Mouse (Mus musculus) liver, adult 2 months (tissue): ENCODE measurements around the gene Tmtc4.

Source experiments
- CTCF ChIP-seq: fragments of 200-500 bp; IDR thresholded peaks from 2 replicates; pipeline ENCODE4 v1.5.1; 2011; ENCODE audit warnings: low read depth, low read length, control low read depth
- POLR2A ChIP-seq: fragments of 200-500 bp; IDR thresholded peaks from 2 replicates; pipeline ENCODE4 v1.6.1; 2011; ENCODE audit warnings: low read length, control low read depth; ENCODE audit not compliant: insufficient read depth; ENCODE audit errors: extremely low read depth

DNA sequence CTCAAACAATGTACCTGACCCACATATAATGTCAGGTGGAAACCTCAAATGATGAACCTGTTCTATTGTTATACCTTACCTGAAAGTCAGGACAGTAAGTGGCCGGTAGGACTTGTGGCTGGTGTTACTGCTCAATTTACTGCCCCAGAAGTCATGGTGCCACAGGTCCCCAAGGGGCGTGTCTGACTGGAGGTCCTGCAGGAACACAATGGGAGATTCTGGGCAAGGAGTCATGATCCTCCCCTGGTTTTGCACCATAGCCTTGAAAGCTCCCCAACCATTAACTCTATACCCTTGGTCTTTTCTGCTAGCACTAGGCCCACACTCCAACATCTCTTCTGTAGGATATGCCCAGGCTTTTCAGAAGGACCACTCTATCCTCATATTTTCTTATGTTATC is 10.7 kb downstream of the Tmtc4 start:
- TF ChIP-seq CTCF (no peak), POLR2A (no peak)
